Mouse (Mus musculus) liver, postnatal 0 days (tissue): ENCODE results near the gene Gm21987. TPM values are rescaled to one million over a fixed set of nuclear protein-coding genes. Genes with fewer than 3 reads are reported as not detected.
A peak's percentile ranks its signal among the peaks of the same experiment; 100 is the strongest.

Source experiments
- ATAC-seq: fragments of 200-750 bp; cut with Nextera tagmentation; 2 replicates; pipeline ENCODE4 v1.8.0; 2017; ENCODE audit warnings: mild to moderate bottlenecking, moderate library complexity
- DNase-seq: peaks from one replicate; pipeline ENCODE4 v3.0.0-alpha.2; 2016
- H3K27ac ChIP-seq: fragments of 300-500 bp; sonication (generic); 2 replicates; pipeline ENCODE4 v1.5.1; 2014; ENCODE audit warnings: antibody characterized with exemption, moderate library complexity, mild to moderate bottlenecking, low read depth
- H3K27me3 ChIP-seq: fragments of 300-500 bp; sonication (generic); 2 replicates; pipeline ENCODE4 v1.6.1; 2014; ENCODE audit warnings: low read length, control low read depth, mixed read lengths; ENCODE audit not compliant: insufficient read depth
- H3K36me3 ChIP-seq: fragments of 300-500 bp; sonication (generic); replicated peaks from 2 replicates; pipeline ENCODE4 v1.6.1; 2014; ENCODE audit warnings: mild to moderate bottlenecking, control low read depth, low read length, moderate library complexity, mixed read lengths; ENCODE audit not compliant: insufficient read depth
- H3K4me1 ChIP-seq: fragments of 300-500 bp; sonication (generic); 2 replicates; pipeline ENCODE4 v1.6.1; 2014; ENCODE audit warnings: antibody characterized with exemption, mild to moderate bottlenecking, control low read depth; ENCODE audit not compliant: insufficient read depth
- H3K4me2 ChIP-seq: fragments of 300-500 bp; sonication (generic); 2 replicates; pipeline ENCODE4 v1.6.1; 2014; ENCODE audit warnings: low read depth, mild to moderate bottlenecking, low read length, moderate library complexity, mixed read lengths
- H3K4me3 ChIP-seq: fragments of 300-500 bp; sonication (generic); 2 replicates; pipeline ENCODE4 v1.5.1; 2014; ENCODE audit warnings: low read depth, low read length
- H3K9ac ChIP-seq: fragments of 300-500 bp; sonication (generic); replicated peaks from 2 replicates; pipeline ENCODE4 v1.6.1; 2014; ENCODE audit warnings: mild to moderate bottlenecking, moderate library complexity
- H3K9me3 ChIP-seq: fragments of 300-500 bp; sonication (generic); 2 replicates; pipeline ENCODE4 v1.6.1; 2016; ENCODE audit warnings: mild to moderate bottlenecking, control low read depth, low read length, mixed read lengths
- CTCF ChIP-seq: sonication (generic); IDR thresholded peaks from 2 replicates; pipeline ENCODE4 v1.5.1; 2016; ENCODE audit warnings: antibody characterized with exemption, low read depth
- EP300 ChIP-seq: IDR thresholded peaks from 2 replicates; pipeline ENCODE4 v1.6.1; 2016; ENCODE audit warnings: antibody characterized with exemption, low read depth, mild to moderate bottlenecking
- WGBS: fragments of 180-500 bp; shearing (Covaris S2); extraction: QIAGEN DNeasy Blood & Tissue Kit; methylation state at CpG from one replicate; pipeline ENCODE4 v1.1.7; 2014; ENCODE audit not compliant: insufficient replicate concordance; 5-methylcytosine and 5-hydroxymethylcytosine counted together
- polyA plus RNA-seq: library from polyadenylated mRNA; unstranded; fragments of >200 nt; fragmentation: Nextera tagmentation; extraction: Ambion mirVana; gene quantifications from 2 replicates; pipeline ENCODE4 v1.2.1, GENCODE M21; 2015

Gm21987 gene
- polyA plus RNA-seq, 1 experiment from 2014 or later, result not detected

DNA sequence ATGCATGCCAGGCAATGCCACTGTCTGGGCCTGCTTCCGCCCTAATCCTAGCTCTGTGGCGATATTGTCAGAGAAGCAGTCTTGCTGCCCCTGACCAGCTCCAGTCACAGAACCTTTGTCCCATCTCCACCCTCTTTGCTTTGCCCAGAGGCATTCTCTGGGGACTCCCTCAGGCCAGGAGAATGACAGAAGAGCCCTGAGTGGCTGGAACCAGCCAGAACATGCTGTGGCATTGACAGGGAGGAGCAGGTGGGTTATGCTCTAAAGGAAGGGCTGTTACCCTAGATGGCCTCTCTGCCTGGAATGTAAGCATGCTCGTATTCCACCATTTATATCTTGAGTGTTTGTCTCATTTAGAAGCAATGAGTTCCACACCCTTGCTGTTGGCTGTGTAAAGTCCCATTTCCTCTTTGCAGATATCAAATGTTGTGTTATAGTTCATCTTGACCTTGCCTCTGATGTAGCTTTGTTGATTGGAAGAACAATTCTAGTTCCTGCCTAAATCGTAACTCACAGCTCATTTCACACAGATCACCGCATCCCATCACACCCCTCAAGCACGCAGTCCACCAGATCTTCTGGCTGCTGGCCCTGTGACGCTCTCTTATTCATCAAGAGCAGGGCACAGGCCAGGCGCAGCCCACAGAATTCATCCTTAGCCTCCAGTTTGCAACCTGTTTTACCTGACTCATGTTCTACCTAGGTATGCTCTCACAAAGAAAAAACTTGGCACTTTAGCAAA lies 24.0 kb downstream of the Gm21987 start:
- Histone ChIP-seq H3K4me1 (peaks cover 33% of the 10 kb centered on the region), H3K9ac (peak overlapping the region; percentile 68; the same call in 1 of the 2 replicates), H3K36me3 (0 out of 2 replicates have a peak, but pooled peaks cover 1% of the 10 kb centered on the region), H3K4me3 (no peak overlapping the region), H3K27ac (peak overlapping the region; percentile 89), H3K27me3 (no peaks in the 10 kb centered on the region), H3K4me2 (peak overlapping the region; percentile 76), H3K9me3 (no peaks in the 10 kb centered on the region)
- WGBS, result 77% methylated on average over 8 of the region's 8 CpGs
- DNase-seq, result no peak
- no peak for TF ChIP-seq CTCF
- no peak for TF ChIP-seq EP300
- ATAC-seq, result no peak

DNA sequence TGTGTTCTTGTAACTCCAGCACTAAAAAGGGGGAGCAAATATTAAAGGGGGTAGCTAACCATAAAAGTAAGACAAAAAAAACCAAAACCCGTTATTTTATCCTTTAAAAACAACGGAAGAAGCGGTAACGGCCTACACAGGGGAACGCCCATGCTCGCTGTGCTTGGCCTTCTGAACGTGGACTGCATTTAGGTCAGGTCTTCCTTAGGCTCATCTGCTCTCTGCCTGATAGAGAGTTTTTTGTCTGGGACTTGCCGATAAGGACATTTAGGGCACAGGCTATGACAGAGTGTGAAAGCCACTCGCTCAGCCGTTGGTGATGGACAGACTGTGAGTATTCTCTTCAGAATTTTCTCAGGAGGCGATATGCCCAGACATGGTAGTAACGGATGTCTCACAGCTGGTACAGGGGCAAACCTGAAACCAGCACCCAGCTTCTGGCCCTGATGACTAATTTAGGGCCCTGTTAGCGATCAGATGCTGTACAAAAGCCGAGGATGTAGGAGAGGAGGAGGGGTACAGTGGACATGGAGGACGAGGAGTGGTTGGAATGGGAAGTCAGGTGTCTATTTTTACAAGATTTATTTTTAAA lies 25.0 kb downstream of the Gm21987 start:
- H3K27ac ChIP-seq, result peak overlapping the region; percentile 89
- H3K36me3 ChIP-seq, result 0 out of 2 replicates have a peak, but pooled peaks cover 2% of the 10 kb centered on the region
- TF ChIP-seq EP300 (peak; percentile 99), CTCF (no peak)
- H3K4me3 ChIP-seq, result peak overlapping the region; percentile 56
- H3K4me2 ChIP-seq, result peak overlapping the region; percentile 76
- peak; percentile 90 for ATAC-seq
- H3K9me3 ChIP-seq, result no peaks in the 10 kb centered on the region
- WGBS, result 55% methylated on average over 15 of the region's 15 CpGs
- peak; percentile 66 for DNase-seq
- peaks cover 38% of the 10 kb centered on the region for H3K4me1 ChIP-seq
- peak overlapping the region; percentile 68 for H3K9ac ChIP-seq
- H3K27me3 ChIP-seq, result no peaks in the 10 kb centered on the region

DNA sequence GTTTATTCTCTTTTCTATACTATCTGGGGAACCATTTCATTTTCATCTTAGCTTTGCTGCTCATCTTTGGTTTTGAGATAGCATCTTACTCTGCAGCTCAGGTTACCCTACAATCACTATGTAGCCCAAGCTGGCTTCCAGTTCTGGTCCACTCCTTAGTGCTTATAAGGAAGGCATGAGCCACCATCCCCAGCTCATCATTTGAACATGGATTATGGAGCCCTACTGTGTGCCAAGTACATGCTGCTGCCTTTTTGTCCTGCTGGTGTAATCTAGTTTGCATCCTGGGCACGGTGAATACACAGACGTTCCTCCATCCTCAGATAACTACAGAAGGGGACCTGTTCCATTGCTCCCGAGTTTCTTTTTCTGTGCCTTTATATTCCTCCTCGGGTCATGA lies 26.0 kb downstream of the Gm21987 start:
- TF ChIP-seq EP300 (no peak), CTCF (no peak)
- Histone ChIP-seq H3K27ac (peak overlapping the region; percentile 89; the same call in 1 of the 2 replicates), H3K9me3 (no peaks in the 10 kb centered on the region), H3K9ac (peak overlapping the region; percentile 68), H3K27me3 (no peaks in the 10 kb centered on the region), H3K4me1 (peaks cover 38% of the 10 kb centered on the region), H3K36me3 (peaks cover 2% of the 10 kb centered on the region; the same call in 1 of the 2 replicates), H3K4me3 (peak overlapping the region; percentile 56), H3K4me2 (peak overlapping the region; percentile 76)
- ATAC-seq (no peak), DNase-seq (no peak)
- WGBS, result 77% methylated on average over 4 of the region's 4 CpGs

DNA sequence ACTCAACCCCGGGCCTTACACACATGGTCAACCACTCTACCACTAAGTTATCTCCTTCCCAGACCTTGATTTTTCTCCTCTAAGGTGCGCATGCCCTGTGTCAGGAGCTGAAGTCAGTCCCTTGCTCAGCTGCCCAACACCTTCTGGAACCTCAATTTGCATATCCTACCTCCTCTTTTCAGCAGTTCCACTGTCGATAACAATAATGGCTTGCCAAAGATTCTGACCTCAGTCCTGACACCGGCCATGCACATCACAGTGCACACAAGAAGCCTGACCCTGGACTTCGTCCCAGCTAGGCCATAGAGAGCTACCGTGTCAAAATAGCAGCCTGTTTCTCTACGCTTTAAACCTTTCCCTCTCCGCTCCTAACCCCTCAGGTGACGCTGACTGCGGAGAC lies 26.6 kb downstream of the Gm21987 start:
- Histone ChIP-seq H3K36me3 (peaks cover 2% of the 10 kb centered on the region; the same call in 1 of the 2 replicates), H3K27me3 (no peaks in the 10 kb centered on the region), H3K4me2 (peak overlapping the region; percentile 76), H3K9ac (no peak overlapping the region), H3K4me3 (peak overlapping the region; percentile 56), H3K27ac (peak overlapping the region; percentile 66), H3K4me1 (peaks cover 38% of the 10 kb centered on the region), H3K9me3 (no peaks in the 10 kb centered on the region)
- DNase-seq (peak; percentile 49), ATAC-seq (peak; percentile 70)
- no peak for TF ChIP-seq EP300
- no peak for TF ChIP-seq CTCF
- 70% methylated on average over 10 of the region's 10 CpGs for WGBS

DNA sequence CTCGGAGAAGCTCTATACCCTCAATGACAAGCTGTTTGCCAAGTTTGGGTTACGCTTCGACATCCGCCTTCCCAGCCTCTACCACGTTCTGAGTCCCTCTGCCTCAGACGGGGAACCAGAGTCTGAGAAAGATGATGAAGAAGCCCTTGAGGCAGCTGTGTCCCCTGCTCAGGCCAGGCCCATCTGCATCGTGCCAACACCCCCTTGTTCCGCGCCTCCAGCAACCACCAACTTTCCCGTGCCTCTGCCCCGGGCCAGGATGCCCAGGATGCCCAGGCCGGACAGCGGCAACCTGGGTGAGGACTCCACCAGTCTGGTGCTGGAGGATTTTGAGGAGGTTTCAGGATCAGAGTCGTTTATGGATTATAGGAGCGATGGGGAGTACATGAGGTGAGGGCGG lies 27.1 kb downstream of the Gm21987 start:
- peak overlapping the region; percentile 76 for H3K4me2 ChIP-seq
- H3K36me3 ChIP-seq, result peaks cover 5% of the 10 kb centered on the region; the same call in 1 of the 2 replicates
- 80% methylated on average over 16 of the region's 16 CpGs for WGBS
- peak overlapping the region; percentile 56 for H3K4me3 ChIP-seq
- H3K27ac ChIP-seq, result peak overlapping the region; percentile 66
- H3K4me1 ChIP-seq, result peaks cover 38% of the 10 kb centered on the region
- ATAC-seq (no peak), DNase-seq (no peak)
- H3K27me3 ChIP-seq, result no peaks in the 10 kb centered on the region
- peak overlapping the region; percentile 48 for H3K9ac ChIP-seq
- TF ChIP-seq EP300 (no peak), CTCF (no peak)
- no peaks in the 10 kb centered on the region for H3K9me3 ChIP-seq
